Mouse (Mus musculus) liver, adult 2 months (tissue): Measurements from ENCODE around the gene Nhlrc1.

Source experiments
- CTCF ChIP-seq: fragments of 200-500 bp; IDR thresholded peaks from 2 replicates; pipeline ENCODE4 v1.5.1; 2011; ENCODE audit warnings: low read depth, low read length, control low read depth
- POLR2A ChIP-seq: fragments of 200-500 bp; IDR thresholded peaks from 2 replicates; pipeline ENCODE4 v1.6.1; 2011; ENCODE audit warnings: low read length, control low read depth; ENCODE audit not compliant: insufficient read depth; ENCODE audit errors: extremely low read depth

DNA sequence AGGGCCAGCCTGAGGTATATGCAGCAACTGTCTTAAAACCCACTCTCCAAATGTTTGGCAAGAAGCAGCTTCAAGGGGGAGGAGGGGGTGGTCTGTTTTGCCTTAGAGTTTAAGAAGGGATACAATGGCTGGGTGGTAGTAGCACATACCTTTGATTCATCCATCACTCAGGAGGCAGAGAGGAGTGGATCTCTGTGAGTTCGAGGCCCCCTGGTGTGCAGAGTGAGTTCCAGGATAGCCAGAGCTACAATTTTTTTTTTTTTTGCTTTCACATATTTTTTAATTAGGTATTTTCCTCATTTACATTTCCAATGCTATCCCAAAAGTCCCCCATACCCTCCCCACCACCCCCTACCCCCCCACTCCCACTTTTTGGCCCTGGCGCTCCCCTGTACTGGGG, 46.0 kb downstream of the Nhlrc1 start:
- TF ChIP-seq CTCF (peak; percentile 29; the same call in 1 of the 2 replicates), POLR2A (no peak)
